Mouse (Mus musculus): ENCODE results near the gene Bex6. TPM values are rescaled to one million over a fixed set of nuclear protein-coding genes. Genes with fewer than 3 reads are reported as not detected.

Bex6 gene
- polyA plus RNA-seq, 1 experiment from 2014 or later = not detected

- H3K4me1 ChIP-seq (ENCODE audit: insufficient read depth, low read length) = peaks cover 11% of the 10 kb centered on the region; the same call in 1 of the 2 replicates
- no peak overlapping the region for H3K27ac ChIP-seq (ENCODE audit: low read length)
- H3K9me3 ChIP-seq (ENCODE audit: low read length) = no peaks in the 10 kb centered on the region
- ATAC-seq (ENCODE audit: low FRiP score, low TSS enrichment) = no peak
- peaks cover 3% of the 10 kb centered on the region; the same call in 1 of the 2 replicates for H3K27me3 ChIP-seq (ENCODE audit: insufficient read depth, low read length)
- no peak overlapping the region for H3K9ac ChIP-seq (replicated peaks; ENCODE audit: low read length)
- H3K4me3 ChIP-seq (ENCODE audit: low read length) = no peak overlapping the region
- no peak overlapping the region for H3K4me2 ChIP-seq (replicated peaks; ENCODE audit: low read depth, low read length)
- no peaks in the 10 kb centered on the region for H3K36me3 ChIP-seq (ENCODE audit: insufficient read depth, low read length)
- 92% methylated on average over 4 of the region's 4 CpGs for WGBS
These were observed 11.6 kb upstream of the Bex6 start for GRCm38 (mm10) chr16:32167819-32168545.

- Histone ChIP-seq H3K4me2 (replicated peaks; ENCODE audit: low read depth, low read length) (no peak overlapping the region), H3K4me3 (ENCODE audit: low read length) (no peak overlapping the region), H3K27me3 (ENCODE audit: insufficient read depth, low read length) (no peaks in the 10 kb centered on the region), H3K27ac (ENCODE audit: low read length) (no peak overlapping the region), H3K36me3 (ENCODE audit: insufficient read depth, low read length) (no peaks in the 10 kb centered on the region), H3K4me1 (ENCODE audit: insufficient read depth, low read length) (no peaks in the 10 kb centered on the region; the same call in 1 of the 2 replicates), H3K9me3 (ENCODE audit: low read length) (peaks cover 4% of the 10 kb centered on the region; the same call in 1 of the 2 replicates), H3K9ac (replicated peaks; ENCODE audit: low read length) (no peak overlapping the region)
- 93% methylated on average over 5 of the region's 5 CpGs for WGBS
- no peak for ATAC-seq (ENCODE audit: low FRiP score, low TSS enrichment)
These were observed 8.4 kb upstream of the Bex6 start for GRCm38 (mm10) chr16:32171031-32171731.

- peaks cover 4% of the 10 kb centered on the region; the same call in 1 of the 2 replicates for H3K9me3 ChIP-seq (ENCODE audit: low read length)
- no peak overlapping the region for H3K9ac ChIP-seq (replicated peaks; ENCODE audit: low read length)
- H3K27ac ChIP-seq (ENCODE audit: low read length) = no peak overlapping the region; the same call in 1 of the 2 replicates
- ATAC-seq (ENCODE audit: low FRiP score, low TSS enrichment) = peak; percentile 60; the same call in 1 of the 2 replicates
- H3K4me2 ChIP-seq (replicated peaks; ENCODE audit: low read depth, low read length) = 0 out of 2 replicates have a peak overlapping the region, but pooled peaks have one; percentile 5
- peaks cover 12% of the 10 kb centered on the region for H3K4me1 ChIP-seq (ENCODE audit: insufficient read depth, low read length)
- WGBS = 46% methylated on average over 11 of the region's 11 CpGs
- H3K36me3 ChIP-seq (ENCODE audit: insufficient read depth, low read length) = no peaks in the 10 kb centered on the region
- H3K4me3 ChIP-seq (ENCODE audit: low read length) = no peak overlapping the region
- H3K27me3 ChIP-seq (ENCODE audit: insufficient read depth, low read length) = no peaks in the 10 kb centered on the region
These were observed 6.2 kb upstream of the Bex6 start for GRCm38 (mm10) chr16:32173401-32173800.

- 62% methylated on average over 8 of the region's 8 CpGs for WGBS
- peaks cover 4% of the 10 kb centered on the region; the same call in 1 of the 2 replicates for H3K9me3 ChIP-seq (ENCODE audit: low read length)
- no peak overlapping the region for H3K4me2 ChIP-seq (replicated peaks; ENCODE audit: low read depth, low read length)
- H3K36me3 ChIP-seq (ENCODE audit: insufficient read depth, low read length) = no peaks in the 10 kb centered on the region
- ATAC-seq (ENCODE audit: low FRiP score, low TSS enrichment) = peak; percentile 33; the same call in 1 of the 2 replicates
- H3K9ac ChIP-seq (replicated peaks; ENCODE audit: low read length) = no peak overlapping the region
- no peaks in the 10 kb centered on the region for H3K27me3 ChIP-seq (ENCODE audit: insufficient read depth, low read length)
- H3K4me3 ChIP-seq (ENCODE audit: low read length) = no peak overlapping the region
- H3K27ac ChIP-seq (ENCODE audit: low read length) = no peak overlapping the region
- peaks cover 12% of the 10 kb centered on the region for H3K4me1 ChIP-seq (ENCODE audit: insufficient read depth, low read length)
These were observed 5.2 kb upstream of the Bex6 start for GRCm38 (mm10) chr16:32174340-32175005.

- H3K4me3 ChIP-seq (ENCODE audit: low read length) = no peak overlapping the region
- H3K36me3 ChIP-seq (ENCODE audit: insufficient read depth, low read length) = no peaks in the 10 kb centered on the region
- H3K9me3 ChIP-seq (ENCODE audit: low read length) = peaks cover 4% of the 10 kb centered on the region; the same call in 1 of the 2 replicates
- no peak for ATAC-seq (ENCODE audit: low FRiP score, low TSS enrichment)
- 81% methylated on average over 4 of the region's 4 CpGs for WGBS
- H3K27me3 ChIP-seq (ENCODE audit: insufficient read depth, low read length) = no peaks in the 10 kb centered on the region
- peaks cover 12% of the 10 kb centered on the region for H3K4me1 ChIP-seq (ENCODE audit: insufficient read depth, low read length)
- no peak overlapping the region for H3K9ac ChIP-seq (replicated peaks; ENCODE audit: low read length)
- H3K4me2 ChIP-seq (replicated peaks; ENCODE audit: low read depth, low read length) = no peak overlapping the region
- H3K27ac ChIP-seq (ENCODE audit: low read length) = no peak overlapping the region
These were observed 4.6 kb upstream of the Bex6 start for GRCm38 (mm10) chr16:32175029-32175428.

- 42% methylated on average over 18 of the region's 18 CpGs for WGBS
- peak overlapping the region; percentile 28 for H3K4me2 ChIP-seq (replicated peaks; ENCODE audit: low read depth, low read length)
- peaks cover 12% of the 10 kb centered on the region for H3K4me1 ChIP-seq (ENCODE audit: insufficient read depth, low read length)
- H3K4me3 ChIP-seq (ENCODE audit: low read length) = no peak overlapping the region
- H3K9me3 ChIP-seq (ENCODE audit: low read length) = peaks cover 4% of the 10 kb centered on the region; the same call in 1 of the 2 replicates
- peak overlapping the region; percentile 76; the same call in 1 of the 2 replicates for H3K27ac ChIP-seq (ENCODE audit: low read length)
- ATAC-seq (ENCODE audit: low FRiP score, low TSS enrichment) = peak; percentile 61
- peak overlapping the region; percentile 47; the same call in 1 of the 2 replicates for H3K9ac ChIP-seq (replicated peaks; ENCODE audit: low read length)
- no peaks in the 10 kb centered on the region for H3K36me3 ChIP-seq (ENCODE audit: insufficient read depth, low read length)
- no peaks in the 10 kb centered on the region for H3K27me3 ChIP-seq (ENCODE audit: insufficient read depth, low read length)
These were observed 2.5 kb upstream of the Bex6 start for GRCm38 (mm10) chr16:32176896-32177686.

- Histone ChIP-seq H3K27ac (ENCODE audit: low read length) (no peak overlapping the region), H3K4me1 (ENCODE audit: insufficient read depth, low read length) (no peaks in the 10 kb centered on the region), H3K9ac (replicated peaks; ENCODE audit: low read length) (no peak overlapping the region), H3K4me3 (ENCODE audit: low read length) (no peak overlapping the region), H3K4me2 (replicated peaks; ENCODE audit: low read depth, low read length) (no peak overlapping the region), H3K36me3 (ENCODE audit: insufficient read depth, low read length) (no peaks in the 10 kb centered on the region), H3K9me3 (ENCODE audit: low read length) (no peaks in the 10 kb centered on the region), H3K27me3 (ENCODE audit: insufficient read depth, low read length) (no peaks in the 10 kb centered on the region)
- ATAC-seq (ENCODE audit: low FRiP score, low TSS enrichment) = no peak
- 92% methylated on average over 5 of the region's 5 CpGs for WGBS
These were observed 6.4 kb downstream of the Bex6 start for GRCm38 (mm10) chr16:32186056-32186455.

- Histone ChIP-seq H3K4me1 (ENCODE audit: insufficient read depth, low read length) (no peaks in the 10 kb centered on the region), H3K4me2 (replicated peaks; ENCODE audit: low read depth, low read length) (no peak overlapping the region), H3K36me3 (ENCODE audit: insufficient read depth, low read length) (no peaks in the 10 kb centered on the region), H3K27me3 (ENCODE audit: insufficient read depth, low read length) (no peaks in the 10 kb centered on the region), H3K27ac (ENCODE audit: low read length) (no peak overlapping the region), H3K4me3 (ENCODE audit: low read length) (no peak overlapping the region), H3K9me3 (ENCODE audit: low read length) (no peaks in the 10 kb centered on the region), H3K9ac (replicated peaks; ENCODE audit: low read length) (no peak overlapping the region)
- ATAC-seq (ENCODE audit: low FRiP score, low TSS enrichment) = no peak
- 53% methylated on average over 6 of the region's 6 CpGs for WGBS
These were observed 9.5 kb downstream of the Bex6 start for GRCm38 (mm10) chr16:32189109-32189508.

GRCm38 (mm10) chr16:32190011-32190441, 10.4 kb downstream of the Bex6 start:
- Histone ChIP-seq H3K4me3 (ENCODE audit: low read length) (no peak overlapping the region), H3K27me3 (ENCODE audit: insufficient read depth, low read length) (no peaks in the 10 kb centered on the region), H3K9me3 (ENCODE audit: low read length) (no peaks in the 10 kb centered on the region), H3K36me3 (ENCODE audit: insufficient read depth, low read length) (no peaks in the 10 kb centered on the region), H3K27ac (ENCODE audit: low read length) (no peak overlapping the region), H3K4me1 (ENCODE audit: insufficient read depth, low read length) (no peaks in the 10 kb centered on the region), H3K9ac (replicated peaks; ENCODE audit: low read length) (no peak overlapping the region), H3K4me2 (replicated peaks; ENCODE audit: low read depth, low read length) (no peak overlapping the region)
- WGBS = 65% methylated on average over 12 of the region's 12 CpGs
- ATAC-seq (ENCODE audit: low FRiP score, low TSS enrichment) = no peak
